Mouse (Mus musculus) stomach, embryonic 14.5 days (tissue): ENCODE results near the gene Ccdc188. TPM values are rescaled to one million over a fixed set of nuclear protein-coding genes. Genes with fewer than 3 reads are reported as not detected.
A peak's percentile ranks its signal among the peaks of the same experiment; 100 is the strongest.

ENCODE experiments used
- ATAC-seq: fragments of 200-750 bp; cut with Nextera tagmentation; 2 replicates; pipeline ENCODE4 v1.8.0; 2017; ENCODE audit warnings: low read depth, moderate TSS enrichment; ENCODE audit not compliant: insufficient number of reproducible peaks, insufficient read depth, low FRiP score
- H3K27ac ChIP-seq: fragments of 300-500 bp; sonication (generic); 2 replicates; pipeline ENCODE4 v1.5.1; 2014; ENCODE audit warnings: mild to moderate bottlenecking, low read length, moderate library complexity, mixed read lengths
- H3K27me3 ChIP-seq: fragments of 300-500 bp; sonication (generic); 2 replicates; pipeline ENCODE4 v1.6.1; 2014; ENCODE audit warnings: low read length, control low read depth, mixed read lengths; ENCODE audit not compliant: control insufficient read depth, insufficient read depth
- H3K36me3 ChIP-seq: fragments of 300-500 bp; sonication (generic); 2 replicates; pipeline ENCODE4 v1.6.1; 2014; ENCODE audit warnings: mild to moderate bottlenecking, control low read depth, low read length, moderate library complexity, mixed read lengths; ENCODE audit not compliant: control insufficient read depth, insufficient read depth
- H3K4me1 ChIP-seq: fragments of 300-500 bp; sonication (generic); 2 replicates; pipeline ENCODE4 v1.6.1; 2014; ENCODE audit warnings: low read length, control low read depth, mixed read lengths; ENCODE audit not compliant: control insufficient read depth, insufficient read depth
- H3K4me2 ChIP-seq: fragments of 300-500 bp; sonication (generic); replicated peaks from 2 replicates; pipeline ENCODE4 v1.6.1; 2014; ENCODE audit warnings: low read depth, low read length, control low read depth
- H3K4me3 ChIP-seq: fragments of 300-500 bp; sonication (generic); 2 replicates; pipeline ENCODE4 v1.5.1; 2014; ENCODE audit warnings: low read depth, low read length, control low read depth
- H3K9ac ChIP-seq: fragments of 300-500 bp; sonication (generic); replicated peaks from 2 replicates; pipeline ENCODE4 v1.6.1; 2014; ENCODE audit warnings: low read depth, mild to moderate bottlenecking, control low read depth, low read length, moderate library complexity, mixed read lengths
- H3K9me3 ChIP-seq: fragments of 300-500 bp; sonication (generic); 2 replicates; pipeline ENCODE4 v1.6.1; 2016; ENCODE audit warnings: low read depth, low read length, control low read depth; ENCODE audit not compliant: control insufficient read depth
- WGBS: fragments of 180-500 bp; shearing (Covaris S2); extraction: QIAGEN DNeasy Blood & Tissue Kit; methylation state at CpG from one replicate; pipeline ENCODE4 v1.1.7; 2014; 5-methylcytosine and 5-hydroxymethylcytosine counted together
- polyA plus RNA-seq: library from polyadenylated mRNA; unstranded; fragments of >200 nt; fragmentation: Nextera tagmentation; extraction: Ambion mirVana; gene quantifications from 2 replicates; pipeline ENCODE4 v1.2.1, GENCODE M21; 2014

The Ccdc188 gene
- not detected in 2 replicates for polyA plus RNA-seq

DNA sequence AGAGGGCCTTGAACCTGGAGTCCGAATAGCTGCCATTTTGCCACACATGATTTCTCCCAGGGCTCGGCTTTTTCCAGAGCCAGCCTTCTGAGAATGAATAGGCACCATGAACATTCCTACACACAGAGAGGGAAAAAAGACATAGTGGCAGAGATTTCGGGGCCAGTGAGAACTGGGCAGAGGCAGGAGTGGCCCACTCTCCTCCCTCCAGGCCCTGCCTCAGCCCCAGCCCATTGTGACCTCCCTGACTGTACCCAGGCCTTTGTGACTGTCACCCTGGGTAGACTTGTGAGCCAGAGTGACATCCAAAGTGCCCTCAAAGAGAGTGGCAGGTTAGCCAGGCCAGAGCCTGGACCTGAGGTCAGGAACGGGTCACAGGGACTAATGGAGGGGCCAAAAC lies at the start of gene Ccdc188:
Gene Ccdc188, plus strand, starts transcription at position 301 of the 400 bp plus-strand sequence.
- ATAC-seq, result no peak
- Histone ChIP-seq H3K27me3 (no peaks in the 10 kb centered on the region), H3K36me3 (peaks cover 1% of the 10 kb centered on the region; the same call in 1 of the 2 replicates), H3K9ac (no peak within 1 kb of the TSS), H3K4me1 (peaks cover 6% of the 10 kb centered on the region; the same call in 1 of the 2 replicates), H3K27ac (no peak within 1 kb of the TSS), H3K4me3 (no peak within 1 kb of the TSS), H3K9me3 (no peaks in the 10 kb centered on the region), H3K4me2 (no peak within 1 kb of the TSS)
- WGBS, result 88% methylated on average over 4 of the region's 4 CpGs

GRCm38 (mm10) chr16:18169156-18169555 lies 48.5 kb upstream of the Ccdc188 start:
- H3K4me3 ChIP-seq, result no peak overlapping the region
- 80% methylated on average over 5 of the region's 5 CpGs for WGBS
- no peaks in the 10 kb centered on the region for H3K4me1 ChIP-seq
- no peak overlapping the region for H3K4me2 ChIP-seq
- no peaks in the 10 kb centered on the region for H3K36me3 ChIP-seq
- no peaks in the 10 kb centered on the region for H3K9me3 ChIP-seq
- no peak overlapping the region for H3K27ac ChIP-seq
- no peaks in the 10 kb centered on the region for H3K27me3 ChIP-seq
- no peak for ATAC-seq
- H3K9ac ChIP-seq, result no peak overlapping the region

GRCm38 (mm10) chr16:18169776-18170175 lies 47.9 kb upstream of the Ccdc188 start:
- 93% methylated on average over 3 of the region's 3 CpGs for WGBS
- Histone ChIP-seq H3K4me3 (no peak overlapping the region), H3K9me3 (no peaks in the 10 kb centered on the region), H3K36me3 (no peaks in the 10 kb centered on the region), H3K9ac (no peak overlapping the region), H3K27me3 (no peaks in the 10 kb centered on the region), H3K4me2 (no peak overlapping the region), H3K4me1 (0 out of 2 replicates have a peak, but pooled peaks cover under 1% of the 10 kb centered on the region), H3K27ac (no peak overlapping the region)
- ATAC-seq, result no peak

DNA sequence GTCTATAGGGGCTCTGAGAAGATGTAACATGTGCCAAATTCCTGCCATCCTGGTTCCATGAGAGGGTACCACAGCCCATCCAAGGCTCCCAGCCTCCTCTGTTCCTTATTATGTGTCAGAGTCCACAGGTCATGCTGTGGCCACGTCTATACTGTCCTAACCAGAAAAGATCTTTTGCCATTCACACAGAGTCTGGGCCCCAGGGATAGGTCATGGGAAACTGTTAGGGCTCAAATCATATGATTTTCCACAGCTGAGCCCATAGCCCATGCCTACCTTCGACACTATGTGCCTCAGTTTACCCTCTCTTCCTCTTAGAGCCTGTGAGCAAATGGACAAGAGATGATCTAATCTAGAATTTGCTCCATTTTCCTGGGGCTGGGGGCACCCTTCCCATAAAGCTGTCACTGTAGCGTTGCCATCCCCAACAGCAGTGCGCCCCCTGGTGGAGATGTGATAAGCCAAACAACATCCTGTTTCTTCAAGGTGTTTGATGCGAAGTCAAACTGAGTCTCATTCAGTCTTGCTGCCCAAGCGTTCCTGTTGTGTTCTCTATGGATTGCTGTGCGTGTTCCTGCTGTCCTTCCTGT lies 45.3 kb upstream of the Ccdc188 start:
- no peak overlapping the region for H3K9ac ChIP-seq
- no peaks in the 10 kb centered on the region for H3K36me3 ChIP-seq
- H3K4me3 ChIP-seq, result no peak overlapping the region
- H3K27me3 ChIP-seq, result no peaks in the 10 kb centered on the region
- peaks cover 14% of the 10 kb centered on the region for H3K4me1 ChIP-seq
- WGBS, result 11% methylated on average over 7 of the region's 7 CpGs
- H3K4me2 ChIP-seq, result no peak overlapping the region
- no peaks in the 10 kb centered on the region for H3K9me3 ChIP-seq
- no peak overlapping the region for H3K27ac ChIP-seq
- ATAC-seq, result no peak

GRCm38 (mm10) chr16:18173231-18173630 lies 44.4 kb upstream of the Ccdc188 start:
- peaks cover 16% of the 10 kb centered on the region for H3K4me1 ChIP-seq
- no peak overlapping the region for H3K27ac ChIP-seq
- H3K4me3 ChIP-seq, result no peak overlapping the region
- no peak for ATAC-seq
- H3K9ac ChIP-seq, result no peak overlapping the region
- no peaks in the 10 kb centered on the region for H3K9me3 ChIP-seq
- no peak overlapping the region for H3K4me2 ChIP-seq
- H3K27me3 ChIP-seq, result no peaks in the 10 kb centered on the region
- WGBS, result 77% methylated on average over 9 of the region's 9 CpGs
- no peaks in the 10 kb centered on the region for H3K36me3 ChIP-seq

DNA sequence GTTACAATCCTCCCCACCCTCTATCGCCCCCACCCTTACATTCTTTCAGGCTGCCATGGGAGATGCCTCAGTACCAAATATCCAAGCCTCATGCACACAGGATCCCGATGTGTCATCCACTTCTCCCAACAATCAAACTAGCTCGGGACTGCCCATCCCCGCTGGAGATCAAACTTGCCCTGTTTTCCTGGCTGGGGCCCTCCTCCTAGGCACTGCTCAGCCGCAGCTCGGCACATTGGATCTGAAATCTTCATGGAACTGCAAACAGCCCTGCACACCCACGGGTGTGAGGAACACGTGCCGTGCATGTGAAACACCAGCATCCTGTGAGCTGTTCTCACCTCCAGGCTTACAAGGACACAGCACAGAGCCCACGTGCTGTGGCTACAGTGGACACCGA lies 43.9 kb upstream of the Ccdc188 start:
- Histone ChIP-seq H3K9me3 (no peaks in the 10 kb centered on the region), H3K27ac (no peak overlapping the region), H3K4me3 (no peak overlapping the region), H3K9ac (no peak overlapping the region), H3K4me1 (peaks cover 21% of the 10 kb centered on the region), H3K4me2 (no peak overlapping the region), H3K27me3 (no peaks in the 10 kb centered on the region), H3K36me3 (no peaks in the 10 kb centered on the region)
- no peak for ATAC-seq
- WGBS, result 74% methylated on average over 11 of the region's 11 CpGs

DNA sequence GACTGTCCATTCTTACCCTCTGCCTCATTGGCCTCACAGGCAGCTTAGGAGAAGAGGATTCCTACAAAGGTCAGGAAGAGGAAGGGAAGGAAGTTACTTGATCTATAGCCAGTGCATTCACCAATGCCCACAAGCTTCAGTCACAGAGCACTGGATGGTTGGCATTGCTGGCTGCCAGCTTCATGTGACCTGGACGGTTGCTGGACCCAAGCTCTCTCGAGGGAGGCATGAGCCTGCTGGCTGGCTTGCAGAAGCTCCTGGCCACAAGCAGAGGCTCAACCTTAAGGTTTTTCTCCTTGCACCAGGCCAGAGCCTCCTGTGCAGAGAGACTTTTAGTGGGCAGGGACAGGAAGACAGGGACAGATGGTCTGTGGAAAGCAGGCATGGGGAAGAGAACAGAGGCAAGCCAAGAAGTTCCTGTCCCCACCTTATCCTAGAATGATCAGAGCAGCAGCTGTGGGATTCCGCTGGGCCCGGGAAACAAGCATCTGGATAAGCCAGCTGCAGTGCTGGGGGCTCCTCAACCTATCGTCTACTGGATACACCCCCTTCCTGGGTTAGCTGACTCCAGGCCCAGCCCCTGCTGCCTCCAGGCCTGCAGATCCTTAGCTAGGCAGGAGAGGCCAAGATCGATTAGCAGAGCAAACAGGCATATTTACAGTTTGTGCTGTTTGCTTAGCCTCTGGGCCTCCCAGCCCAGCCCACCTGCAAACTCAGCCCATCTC lies 41.7 kb upstream of the Ccdc188 start:
- H3K4me2 ChIP-seq, result 0 out of 2 replicates have a peak overlapping the region, but pooled peaks have one; percentile 1
- 26% methylated on average over 6 of the region's 6 CpGs for WGBS
- no peaks in the 10 kb centered on the region for H3K27me3 ChIP-seq
- H3K4me1 ChIP-seq, result peaks cover 37% of the 10 kb centered on the region
- H3K4me3 ChIP-seq, result no peak overlapping the region
- H3K9me3 ChIP-seq, result no peaks in the 10 kb centered on the region
- peak; percentile 73 for ATAC-seq
- no peak overlapping the region; the same call in 1 of the 2 replicates for H3K9ac ChIP-seq
- no peaks in the 10 kb centered on the region for H3K36me3 ChIP-seq
- H3K27ac ChIP-seq, result peak overlapping the region; percentile 69; the same call in 1 of the 2 replicates

- 71% methylated on average over 4 of the region's 4 CpGs for WGBS
- H3K4me3 ChIP-seq, result no peak overlapping the region
- no peaks in the 10 kb centered on the region for H3K36me3 ChIP-seq
- H3K4me2 ChIP-seq, result no peak overlapping the region
- ATAC-seq, result no peak
- peaks cover 38% of the 10 kb centered on the region for H3K4me1 ChIP-seq
- no peaks in the 10 kb centered on the region for H3K27me3 ChIP-seq
- H3K27ac ChIP-seq, result peak overlapping the region; percentile 69; the same call in 1 of the 2 replicates
- no peaks in the 10 kb centered on the region for H3K9me3 ChIP-seq
- no peak overlapping the region for H3K9ac ChIP-seq
These were observed 40.9 kb upstream of the Ccdc188 start for GRCm38 (mm10) chr16:18176758-18177157.
